Mouse (Mus musculus): ENCODE results near the gene A830005F24Rik.

A830005F24Rik gene

GRCm38 (mm10) chr13:48544867-48545266 lies 31.5 kb downstream of the A830005F24Rik start:
- DNase-seq (ENCODE audit: low read depth, low spot score), result no peak

- DNase-seq (ENCODE audit: low read depth, low spot score), result peak; percentile 97
These were observed 32.3 kb downstream of the A830005F24Rik start for GRCm38 (mm10) chr13:48545476-48546281.

- peak; percentile 97 for DNase-seq (ENCODE audit: low read depth, low spot score)
These were observed 33.1 kb downstream of the A830005F24Rik start for GRCm38 (mm10) chr13:48546330-48546917.

- DNase-seq (ENCODE audit: low read depth, low spot score), result no peak
These were observed 34.3 kb downstream of the A830005F24Rik start for GRCm38 (mm10) chr13:48547623-48548022.

- DNase-seq (ENCODE audit: low read depth, low spot score), result no peak
These were observed 34.9 kb downstream of the A830005F24Rik start for GRCm38 (mm10) chr13:48548296-48548695.

GRCm38 (mm10) chr13:48552181-48553090 lies 39.1 kb downstream of the A830005F24Rik start:
- no peak for DNase-seq (ENCODE audit: low read depth, low spot score)

GRCm38 (mm10) chr13:48553511-48553910 lies 40.1 kb downstream of the A830005F24Rik start:
- no peak for DNase-seq (ENCODE audit: low read depth, low spot score)

- DNase-seq (ENCODE audit: low read depth, low spot score), result no peak
These were observed 41.2 kb downstream of the A830005F24Rik start for GRCm38 (mm10) chr13:48554552-48554951.

- no peak for DNase-seq (ENCODE audit: low read depth, low spot score)
These were observed 42.6 kb downstream of the A830005F24Rik start for GRCm38 (mm10) chr13:48555976-48556375.

- DNase-seq (ENCODE audit: low read depth, low spot score), result no peak
These were observed 48.1 kb downstream of the A830005F24Rik start for GRCm38 (mm10) chr13:48561481-48561880.

- no peak for DNase-seq (ENCODE audit: low read depth, low spot score)
These were observed 49.0 kb downstream of the A830005F24Rik start for GRCm38 (mm10) chr13:48562336-48562735.
